Mouse (Mus musculus) 3T3-L1 (cell line): ENCODE data around the gene Inip.

Experiments
- DNase-seq: peaks from one replicate; pipeline ENCODE4 v3.0.0-alpha.2; 2015; ENCODE audit warnings: low read depth, low spot score

The Inip gene

DNA sequence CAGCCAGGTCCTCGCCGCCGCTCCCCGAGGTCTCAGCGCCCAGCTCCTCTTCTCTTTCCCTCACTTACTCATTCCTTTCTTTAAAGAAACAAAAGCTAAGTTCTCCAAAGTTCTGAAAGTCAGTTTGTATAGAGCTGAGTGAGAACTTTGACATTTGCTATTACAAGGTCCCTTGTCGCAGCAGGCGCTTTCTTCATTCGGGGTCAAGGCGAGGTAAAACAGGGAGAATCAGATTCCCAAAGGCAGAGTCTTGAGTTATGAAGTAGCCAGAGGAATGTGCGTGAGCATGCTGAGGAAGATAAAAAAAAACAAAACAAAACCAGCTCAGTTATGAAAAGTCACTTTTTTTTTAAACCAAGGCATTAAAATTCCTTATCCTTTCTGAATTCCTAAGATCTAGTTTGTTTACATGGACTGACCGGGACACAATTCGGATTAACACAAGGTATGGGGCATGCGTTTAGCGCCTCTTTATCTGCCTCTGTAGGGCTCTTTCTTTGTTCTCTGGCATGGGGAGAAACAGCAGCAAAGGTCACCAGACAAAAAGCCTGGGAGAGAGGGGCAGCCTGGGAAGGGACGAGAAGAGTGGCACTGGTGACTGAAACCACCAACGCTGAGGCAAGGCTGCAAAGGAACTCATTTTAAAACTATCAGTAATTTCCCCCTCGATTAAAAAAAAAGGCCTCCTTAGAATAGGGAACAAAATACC lies 29.1 kb downstream of the Inip start:
- DNase-seq = no peak

DNA sequence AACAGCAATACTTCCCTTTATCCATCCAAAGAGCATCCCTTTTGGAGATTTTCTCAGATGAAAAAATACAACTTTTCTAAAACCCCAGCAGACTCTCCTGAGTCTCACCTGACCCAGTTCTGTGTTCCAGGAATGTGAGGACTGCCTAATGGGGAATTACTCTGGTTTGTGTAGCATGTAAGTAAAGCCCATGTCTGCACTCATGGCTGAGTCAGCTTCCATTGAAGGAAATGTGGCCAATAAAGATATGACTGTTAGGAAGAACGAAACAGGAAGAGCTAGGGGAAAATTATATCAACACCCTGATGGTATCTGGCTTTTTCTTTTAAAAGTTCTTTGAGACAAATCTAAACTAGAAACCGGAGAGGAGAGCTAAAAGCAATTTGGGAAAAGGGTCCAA lies 33.7 kb downstream of the Inip start:
- DNase-seq = no peak

DNA sequence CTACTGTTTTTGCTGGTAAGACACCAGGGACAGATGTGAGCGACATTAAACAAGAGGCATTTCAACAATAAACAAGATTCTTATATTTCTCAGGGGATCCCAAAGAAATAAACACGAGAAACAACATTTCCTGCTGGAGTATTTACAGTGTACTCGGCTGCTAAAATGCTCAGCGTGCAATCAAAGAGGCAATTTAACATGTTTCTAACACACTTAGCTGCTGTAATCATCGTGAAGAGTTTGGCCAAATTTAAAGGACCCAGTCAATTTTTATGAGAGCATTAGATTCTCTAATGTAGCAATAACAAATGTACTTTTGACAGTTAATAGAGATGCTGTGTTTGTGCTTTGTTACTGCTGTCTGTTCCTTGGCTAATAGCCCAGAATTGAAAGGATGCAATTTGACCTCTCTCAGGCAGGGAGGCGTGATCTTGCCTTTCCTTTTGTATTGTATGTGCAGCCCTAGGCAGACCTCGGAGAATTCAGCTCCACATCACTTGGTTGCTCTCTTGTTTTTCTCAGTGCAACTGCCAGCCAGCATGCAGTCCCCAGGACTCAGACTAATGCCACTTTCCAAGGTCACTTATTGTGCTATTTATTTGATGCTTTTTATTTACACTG lies 35.9 kb downstream of the Inip start:
- peak; percentile 66 for DNase-seq

DNA sequence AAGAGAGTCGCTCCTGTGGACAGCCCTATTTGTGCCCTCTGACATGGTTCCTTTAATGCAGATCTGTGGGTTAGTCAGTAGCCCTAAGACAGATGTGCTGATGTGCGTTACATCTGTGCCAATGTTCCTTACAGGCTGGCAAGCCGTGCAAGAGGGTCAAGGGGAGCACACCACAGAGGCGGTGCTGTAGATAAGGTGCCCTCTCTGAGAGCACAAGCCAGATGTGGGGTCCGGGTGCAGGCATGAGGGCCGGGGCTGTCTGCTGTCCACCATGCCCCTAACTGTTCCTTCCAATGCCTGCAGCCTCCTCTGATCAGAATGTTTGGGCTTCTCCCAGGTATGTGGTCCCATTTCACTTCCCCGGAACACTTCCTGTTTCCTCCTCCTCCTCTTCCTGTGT lies 36.4 kb downstream of the Inip start:
- DNase-seq = no peak

DNA sequence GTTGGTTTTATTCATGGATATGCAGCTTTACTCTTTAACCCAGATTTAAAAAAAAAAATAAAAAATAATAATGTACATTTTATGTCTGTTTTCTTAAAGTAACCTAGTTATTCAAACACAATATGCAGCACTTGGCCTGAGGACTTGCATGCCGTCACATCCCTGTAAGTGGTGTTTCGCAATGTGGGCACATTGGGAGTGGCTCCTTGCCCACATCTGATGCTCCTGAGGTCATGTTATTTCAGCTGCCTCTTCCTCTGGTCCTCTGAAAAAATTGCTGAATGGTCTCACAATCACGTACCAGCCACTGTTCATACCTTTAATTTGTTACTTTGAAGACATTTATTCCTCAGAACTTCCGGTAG lies 40.0 kb downstream of the Inip start:
- DNase-seq = peak; percentile 81

DNA sequence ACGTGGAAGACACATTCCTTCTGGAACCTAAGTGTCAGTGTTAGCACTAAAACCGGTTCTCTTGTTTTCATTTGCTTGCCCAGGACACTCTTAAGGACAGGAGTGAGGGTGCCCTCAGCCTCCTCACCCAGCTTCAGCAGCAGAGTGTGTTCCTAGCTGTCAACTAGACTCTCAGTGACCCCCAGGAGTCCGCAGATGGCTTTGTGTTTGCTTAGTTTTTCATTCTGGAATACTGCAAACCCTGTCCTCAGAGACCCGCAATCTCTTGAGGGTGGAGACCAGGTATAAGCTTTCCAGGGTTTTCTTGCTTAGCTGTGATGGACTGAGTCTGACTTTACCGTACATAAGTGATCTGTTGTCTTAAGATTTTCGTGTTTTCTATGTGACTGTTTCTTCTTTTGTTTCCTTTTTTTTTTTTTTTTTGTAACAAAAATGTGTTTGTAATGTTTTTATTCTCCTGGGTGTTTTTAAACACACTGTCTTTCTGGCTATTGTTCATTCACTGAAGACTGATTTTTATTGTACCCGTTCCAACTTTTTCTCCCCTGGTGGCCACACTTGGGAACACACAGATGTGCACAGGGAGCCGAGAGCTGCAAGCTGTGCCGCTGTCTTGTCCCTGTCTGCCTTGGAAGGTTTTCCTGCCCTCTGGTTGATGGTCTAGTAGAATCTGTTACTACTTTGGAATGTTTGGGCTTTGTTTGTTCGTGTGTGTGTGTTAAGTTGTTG lies 40.6 kb downstream of the Inip start:
- DNase-seq = peak; percentile 83

DNA sequence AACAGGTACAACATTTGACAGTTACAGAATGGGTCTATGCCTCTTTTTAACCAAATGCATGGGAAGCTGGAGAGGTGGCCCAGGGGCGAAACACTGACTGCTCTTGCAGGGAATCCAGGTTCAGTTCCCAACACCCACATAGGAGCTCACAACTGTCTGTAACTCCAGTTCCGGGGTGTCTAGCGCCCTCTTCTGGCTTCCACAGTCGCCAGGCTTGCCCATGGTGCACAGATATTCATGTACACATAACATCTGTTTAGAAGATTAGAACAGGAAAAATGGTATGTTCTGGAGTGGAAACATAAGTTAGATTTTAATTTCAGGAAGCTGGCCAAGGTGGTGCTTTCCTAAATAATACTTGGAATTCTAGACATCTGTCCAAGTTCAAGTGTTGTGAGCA lies 41.4 kb downstream of the Inip start:
- DNase-seq = no peak

DNA sequence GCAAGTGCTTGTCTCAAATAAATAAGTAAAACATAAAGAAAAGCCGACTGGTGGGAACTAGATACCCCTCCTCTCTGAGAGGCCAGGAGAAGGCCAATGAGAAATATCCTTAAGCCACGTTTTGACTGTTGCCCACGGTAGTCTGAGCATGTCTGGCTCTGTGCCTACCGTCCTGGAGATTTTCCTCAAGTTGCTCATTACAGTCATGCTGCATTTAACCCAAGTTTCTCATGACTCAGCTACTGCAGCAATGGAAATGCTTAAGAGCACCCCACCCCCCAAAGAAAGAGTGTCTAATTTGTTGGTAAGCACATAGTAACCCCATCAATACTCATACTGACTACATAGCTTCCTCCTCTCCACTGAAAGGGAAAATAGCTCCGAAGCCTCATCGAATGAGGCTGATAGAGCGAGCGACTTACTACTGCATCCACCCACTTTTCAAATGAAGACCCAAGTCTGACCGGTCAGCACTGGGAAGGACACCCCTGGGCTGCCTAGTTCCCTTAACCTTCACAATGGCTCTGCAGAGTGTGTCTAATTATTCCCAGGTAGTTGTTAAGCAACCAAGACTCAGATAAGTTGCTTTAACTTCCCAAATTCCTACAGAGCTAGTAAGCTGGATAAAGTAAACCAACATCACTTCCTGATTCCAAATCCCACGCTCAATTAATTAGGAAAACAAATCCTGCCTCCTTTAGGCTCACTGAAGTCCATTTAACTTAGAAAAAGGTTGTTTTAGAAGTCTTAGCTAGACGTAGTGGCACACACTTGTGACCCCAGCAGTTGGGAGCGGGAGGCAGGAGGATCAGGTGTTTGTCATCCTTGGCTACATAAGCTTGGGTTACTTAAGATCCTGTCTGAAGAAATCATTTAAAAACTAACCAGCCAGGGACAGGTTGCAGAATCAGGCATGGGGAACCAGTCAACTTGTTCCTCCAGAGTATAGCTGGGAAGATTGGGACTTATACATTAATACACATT lies 43.6 kb downstream of the Inip start:
- peak; percentile 72 for DNase-seq

DNA sequence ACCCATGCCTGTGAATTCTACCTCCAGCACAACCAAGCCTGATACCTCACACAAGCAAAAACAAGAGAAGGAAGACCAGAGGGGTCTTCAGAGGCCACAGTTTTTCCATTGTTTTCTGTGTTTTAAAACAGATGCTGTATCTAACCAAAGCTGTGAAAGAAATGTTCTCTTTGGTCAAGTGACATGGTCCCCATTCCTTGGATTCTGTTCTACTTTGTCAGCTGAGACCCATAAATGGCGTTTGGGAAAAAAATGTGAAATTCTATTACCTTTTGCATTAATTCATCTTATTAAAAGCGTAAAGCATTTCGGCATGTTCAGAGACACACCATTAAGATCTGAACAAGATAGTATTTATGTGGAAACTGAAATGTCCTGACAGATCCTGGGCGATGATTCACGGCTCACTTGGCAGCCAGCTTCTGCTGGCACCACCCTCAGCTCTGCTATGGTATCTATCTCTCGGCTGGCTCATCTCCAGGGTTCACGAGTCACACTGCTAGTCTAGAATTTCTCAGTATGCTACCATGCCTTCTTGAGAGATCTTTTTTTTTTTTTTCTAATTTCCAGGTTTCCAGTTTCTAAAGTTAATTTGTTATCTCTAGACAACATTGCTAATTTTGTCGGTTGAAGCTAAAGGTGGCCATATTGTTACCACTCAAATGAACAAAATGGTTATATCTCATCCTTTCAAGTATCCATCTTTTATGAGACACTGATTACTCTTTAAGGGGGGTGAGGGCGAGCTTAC lies 44.9 kb downstream of the Inip start:
- peak; percentile 98 for DNase-seq

DNA sequence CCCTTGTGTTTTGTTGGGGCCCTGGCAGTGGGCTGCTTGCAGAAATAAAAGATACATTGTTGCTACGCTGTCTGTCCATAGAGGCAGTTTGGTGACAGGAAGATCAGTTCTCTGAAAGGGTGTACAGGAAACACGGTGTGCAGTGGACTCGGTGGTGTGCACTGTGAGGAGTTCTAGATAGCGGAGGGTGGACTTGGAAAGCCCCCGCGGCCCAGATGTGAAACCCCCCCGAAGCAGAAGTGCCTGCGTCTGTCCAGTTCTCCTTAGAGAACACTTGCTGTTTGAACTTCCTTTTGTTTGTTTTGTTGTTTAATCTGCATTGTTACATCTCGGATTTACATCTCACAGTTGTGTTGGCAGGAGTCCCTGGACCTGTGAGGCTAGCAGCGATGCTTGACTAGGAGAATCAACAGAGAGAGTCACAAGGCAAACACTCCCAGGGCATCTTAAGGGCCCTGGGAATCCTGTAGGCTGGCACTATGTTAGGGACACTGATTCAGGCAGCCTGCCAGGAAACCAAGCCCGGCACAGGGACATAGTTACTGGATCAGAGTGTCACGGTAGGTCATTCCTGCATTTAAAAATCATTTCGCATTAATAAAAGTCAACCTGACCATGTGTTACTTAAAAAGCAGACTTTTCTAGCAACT lies 47.8 kb downstream of the Inip start:
- no peak for DNase-seq

DNA sequence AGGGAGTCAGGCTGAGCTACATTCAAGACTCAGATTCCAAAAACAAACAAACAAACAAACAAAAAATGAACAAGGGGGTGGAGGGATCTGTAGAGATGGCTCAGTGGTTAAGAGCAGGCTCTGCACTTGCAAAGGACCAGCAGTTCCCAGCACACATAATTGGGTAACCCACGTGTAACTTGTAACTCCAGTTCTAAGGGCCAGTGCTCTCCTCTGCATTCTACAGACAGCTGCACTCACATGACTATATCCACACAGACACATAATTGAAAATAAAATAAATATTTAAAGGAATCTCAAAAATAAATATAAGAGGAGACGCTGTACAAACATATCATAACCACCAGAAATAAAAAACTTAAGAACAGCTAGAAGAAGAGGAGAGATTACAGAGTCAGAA lies 61.5 kb downstream of the Inip start:
- DNase-seq = no peak

DNA sequence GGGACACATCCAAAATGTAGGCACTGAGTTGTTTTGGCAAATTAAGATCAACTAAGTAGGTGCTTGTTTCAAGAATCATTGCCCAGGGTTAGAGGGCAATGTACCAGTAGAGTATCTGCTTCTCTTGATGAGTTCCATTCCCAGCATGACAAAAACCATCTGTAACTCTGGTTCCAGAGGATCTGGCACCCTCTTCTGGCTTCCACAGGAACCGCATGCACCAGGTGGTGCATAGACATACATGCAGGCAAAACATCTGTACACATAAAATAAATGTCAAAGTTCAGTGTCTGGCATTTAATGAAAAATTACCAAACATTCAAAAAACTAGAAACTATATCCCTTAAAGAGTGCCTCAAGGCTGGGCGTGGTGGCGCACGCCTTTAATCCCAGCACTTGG lies 62.1 kb downstream of the Inip start:
- DNase-seq = peak; percentile 14

DNA sequence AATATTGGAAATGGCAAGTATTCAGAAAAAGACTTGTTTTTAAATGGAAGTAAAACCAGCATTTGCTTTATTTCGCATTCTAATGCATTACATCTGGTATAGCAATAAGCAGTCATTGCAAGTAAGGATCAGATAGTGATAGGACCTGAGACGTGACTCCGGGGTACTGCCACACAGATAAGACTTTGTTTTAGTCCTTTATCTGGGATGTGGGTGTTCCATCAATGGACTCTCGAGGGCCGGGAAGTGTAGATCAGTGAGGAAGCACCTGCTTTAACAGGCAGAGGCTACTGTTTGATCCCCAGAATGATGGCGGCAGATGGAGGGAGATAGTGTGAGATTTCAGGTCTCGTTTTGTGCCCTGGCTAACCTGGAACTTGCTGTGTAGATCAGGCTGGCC lies 69.8 kb downstream of the Inip start:
- DNase-seq = no peak

DNA sequence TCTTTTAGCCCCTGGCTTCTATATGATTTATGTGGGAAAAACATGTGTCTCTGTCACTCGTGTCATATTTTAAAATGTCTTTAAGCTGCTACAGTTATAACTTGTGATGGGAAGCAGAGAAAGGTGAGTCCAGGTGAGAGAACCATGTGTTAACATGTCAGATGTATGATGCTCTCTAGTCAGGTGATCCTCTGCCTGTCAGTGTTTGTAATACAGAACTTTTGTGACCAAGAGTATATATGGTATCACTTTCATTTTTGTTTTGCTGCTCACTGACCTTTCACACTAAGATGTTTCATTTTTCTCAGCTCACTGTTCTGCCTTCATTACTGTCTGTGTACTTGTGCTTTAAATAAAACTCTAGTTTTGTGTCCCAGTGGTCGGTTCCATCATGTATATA lies 72.5 kb downstream of the Inip start:
- DNase-seq = no peak

DNA sequence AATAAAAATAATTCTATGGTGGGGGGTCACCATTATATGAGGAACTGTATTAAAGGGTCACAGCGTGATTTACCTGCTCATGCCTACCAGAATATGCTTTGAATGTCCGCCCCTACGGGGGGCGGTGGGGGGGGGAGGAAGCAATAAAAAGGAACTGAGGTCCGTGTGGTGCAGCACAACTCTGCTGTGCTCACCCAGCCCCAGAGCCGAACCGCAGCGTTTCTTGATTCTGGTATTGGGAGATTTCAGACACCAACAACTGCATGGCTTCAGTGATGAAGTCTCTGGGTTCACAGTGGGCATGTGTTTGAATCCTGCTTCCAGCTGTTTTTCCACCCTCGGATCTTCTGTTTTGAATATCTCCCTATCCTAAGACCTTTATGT lies 73.5 kb downstream of the Inip start:
- DNase-seq = no peak

DNA sequence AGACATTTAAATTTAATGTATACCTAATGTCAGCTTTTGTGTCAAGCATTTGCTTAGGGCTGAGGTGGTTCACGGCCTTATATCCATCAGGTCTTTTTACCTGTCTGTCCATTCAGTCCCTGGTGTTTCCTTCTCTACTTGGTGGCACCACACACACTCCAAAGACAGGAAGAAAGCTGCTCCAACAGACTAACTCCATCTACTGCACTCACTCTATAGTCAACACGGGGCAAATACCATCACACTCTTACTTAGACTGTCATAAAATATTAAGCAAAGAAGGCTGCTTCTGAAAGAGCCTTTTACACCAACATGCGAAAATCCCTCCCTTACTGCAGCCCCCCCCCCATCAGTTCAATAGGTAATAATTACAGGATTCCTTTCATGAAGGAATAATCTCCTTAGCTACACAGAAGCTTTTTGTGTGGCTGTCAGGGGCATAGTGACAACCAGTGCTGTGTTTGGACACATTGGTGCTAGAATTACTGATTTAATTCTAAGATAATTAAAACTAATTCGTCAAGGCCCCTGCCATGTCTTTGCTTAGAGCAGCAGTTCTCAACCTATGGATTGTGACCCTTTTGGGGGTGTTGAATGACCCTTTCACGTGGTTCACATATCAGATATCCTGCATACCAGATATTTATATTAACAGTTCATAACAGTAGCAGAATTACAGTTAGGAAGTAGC lies 74.1 kb downstream of the Inip start:
- DNase-seq = no peak

DNA sequence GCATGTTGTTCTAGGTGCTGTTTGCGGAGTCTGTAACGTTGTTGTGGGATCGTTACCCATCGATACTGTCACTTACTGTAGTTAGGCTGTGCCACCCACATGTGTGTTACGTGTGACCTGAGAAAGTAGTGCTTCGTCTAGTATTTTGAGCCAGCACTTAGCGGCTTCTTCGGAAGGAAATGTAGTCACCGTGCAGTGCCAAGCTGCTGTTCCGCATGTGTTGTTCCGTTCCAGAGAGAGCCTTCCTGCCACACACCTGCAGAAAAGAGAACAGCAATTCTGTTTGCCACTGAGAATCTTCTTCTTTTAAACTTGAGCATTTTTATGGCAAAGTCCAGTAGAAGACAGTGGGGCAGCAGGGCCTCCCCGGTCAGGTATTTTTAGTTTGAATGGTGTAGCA lies 74.9 kb downstream of the Inip start:
- no peak for DNase-seq

DNA sequence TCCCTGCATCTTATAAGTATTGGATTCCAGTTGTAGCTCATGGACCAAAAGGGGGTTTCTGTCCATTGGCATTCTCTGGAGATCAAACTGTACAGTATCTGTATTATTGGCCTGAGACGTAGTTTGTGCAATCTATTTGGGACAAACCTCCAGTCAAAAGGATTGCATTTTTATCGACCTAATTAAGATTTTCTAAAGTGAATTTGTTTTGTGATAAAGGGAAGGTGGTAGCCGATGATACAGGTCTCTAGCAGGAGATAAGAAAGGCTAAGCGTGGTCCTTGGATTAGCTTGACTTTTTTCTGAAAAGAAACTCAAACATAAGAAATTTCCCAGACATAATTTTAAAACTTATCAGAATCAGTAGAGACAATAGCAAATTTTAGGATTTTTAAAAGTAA lies 75.8 kb downstream of the Inip start:
- DNase-seq = no peak

DNA sequence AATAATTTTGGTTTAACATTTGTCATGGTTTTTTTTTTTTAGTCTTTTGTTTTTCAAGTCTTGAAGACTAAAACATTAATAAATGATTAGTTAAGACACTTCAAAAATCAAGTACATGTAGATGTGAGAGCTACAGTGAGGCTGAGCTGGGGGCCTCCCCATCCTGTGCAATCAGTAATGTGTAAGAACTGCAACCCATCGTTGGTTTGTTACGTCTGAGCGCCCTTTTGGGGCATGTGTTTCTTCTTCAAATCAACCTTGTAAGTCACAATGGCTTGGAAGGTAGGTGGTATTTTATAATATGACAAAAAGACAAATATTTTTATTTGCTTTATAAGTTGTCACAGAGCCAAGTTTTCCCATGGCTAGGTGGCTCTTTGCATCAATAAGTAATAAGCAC lies 79.6 kb downstream of the Inip start:
- DNase-seq = no peak
